Mouse (Mus musculus) CH12.LX (cell line): Measurements from ENCODE around the gene Gm11077. TPM values are rescaled to one million over a fixed set of nuclear protein-coding genes. Genes with fewer than 3 reads are reported as not detected.

ENCODE experiments used
- DNase-seq: peaks from one replicate; pipeline ENCODE4 v3.0.0-alpha.2; 2013; ENCODE audit errors: extremely low read depth
- H3K27ac ChIP-seq: 2 replicates; pipeline ENCODE4 v1.5.1; 2012; ENCODE audit warnings: low read depth, mild to moderate bottlenecking, control low read depth, moderate library complexity; ENCODE audit not compliant: insufficient read depth
- H3K27me3 ChIP-seq: replicated peaks from 2 replicates; pipeline ENCODE3; 2012; ENCODE audit warnings: inconsistent platforms
- H3K36me3 ChIP-seq, 2 experiments: replicated peaks in 1 of 2; 2 replicates each; pipeline versions ENCODE3 to v1.6.1; 2012; ENCODE audit warnings: inconsistent platforms in 1 of 2, low read length in 1 of 2, mild to moderate bottlenecking in 1 of 2, mixed read lengths in 1 of 2, moderate library complexity in 1 of 2; ENCODE audit not compliant: control insufficient read depth in 1 of 2, insufficient read depth in 1 of 2
- H3K4me1 ChIP-seq, 2 experiments: 2 replicates each; pipeline ENCODE4 v1.6.1; 2012; ENCODE audit warnings: inconsistent platforms in 1 of 2, moderate library complexity in 1 of 2; ENCODE audit not compliant: insufficient read depth in 2 of 2, control insufficient read depth in 1 of 2
- H3K4me2 ChIP-seq: 2 replicates; pipeline ENCODE4 v1.6.1; 2012; ENCODE audit warnings: low read depth, mild to moderate bottlenecking, control low read depth; ENCODE audit not compliant: poor library complexity, insufficient read depth, severe bottlenecking
- H3K4me3 ChIP-seq, 3 experiments: fragments of 150-350 bp in 1 of 3; sonication (generic) in 1 of 3; replicated peaks in 1 of 3; 2 replicates each; pipeline versions ENCODE3 to v1.5.1; 2011 to 2012; ENCODE audit warnings: low read depth in 2 of 3, low read length in 2 of 3, mild to moderate bottlenecking in 2 of 3, moderate library complexity in 2 of 3, control low read depth in 1 of 3, improper control_type of control experiment in 1 of 3, inconsistent platforms in 1 of 3, mixed read lengths in 1 of 3; ENCODE audit not compliant: poor library complexity in 1 of 3
- H3K79me2 ChIP-seq: replicated peaks from 2 replicates; pipeline ENCODE4 v1.6.1; 2012; ENCODE audit warnings: mild to moderate bottlenecking, moderate library complexity; ENCODE audit not compliant: control insufficient read depth, poor library complexity, insufficient read depth, severe bottlenecking; ENCODE audit errors: extremely low read depth
- H3K9ac ChIP-seq: 2 replicates; pipeline ENCODE4 v1.6.1; 2012; ENCODE audit warnings: low read depth, mild to moderate bottlenecking, control low read depth, moderate library complexity; ENCODE audit not compliant: insufficient read depth
- H3K9me3 ChIP-seq: replicated peaks from 2 replicates; pipeline ENCODE3; 2012; ENCODE audit warnings: low read length, inconsistent platforms, mixed read lengths
- BHLHE40 ChIP-seq: IDR thresholded peaks from 2 replicates; pipeline ENCODE4 v1.6.1; 2011; ENCODE audit warnings: mild to moderate bottlenecking, low read depth, low read length, improper control_type of control experiment
- CHD2 ChIP-seq: IDR thresholded peaks from 2 replicates; pipeline ENCODE4 v1.6.1; 2011; ENCODE audit warnings: low read length, improper control_type of control experiment
- ELF1 ChIP-seq: IDR thresholded peaks from 2 replicates; pipeline ENCODE4 v1.6.1; 2014; ENCODE audit warnings: low read depth, mild to moderate bottlenecking, inconsistent platforms, low read length, improper control_type of control experiment
- GABPA ChIP-seq: IDR thresholded peaks from 2 replicates; pipeline ENCODE4 v1.6.1; 2012; ENCODE audit warnings: low read depth, low read length, improper control_type of control experiment, inconsistent platforms; ENCODE audit not compliant: insufficient replicate concordance
- HCFC1 ChIP-seq: IDR thresholded peaks from 2 replicates; pipeline ENCODE4 v1.6.1; 2012; ENCODE audit warnings: low read depth, mild to moderate bottlenecking, inconsistent platforms, low read length, improper control_type of control experiment
- JUN ChIP-seq: IDR thresholded peaks from 2 replicates; pipeline ENCODE4 v1.6.1; 2011; ENCODE audit warnings: low read depth, mild to moderate bottlenecking, low read length, improper control_type of control experiment, moderate library complexity; ENCODE audit not compliant: insufficient read depth
- JUND ChIP-seq: conservative IDR thresholded peaks from 2 replicates; pipeline ENCODE4 v1.6.1; 2011; ENCODE audit warnings: low read depth, low read length, improper control_type of control experiment
- KAT2A ChIP-seq: IDR thresholded peaks from 2 replicates; pipeline ENCODE4 v1.6.1; 2012; ENCODE audit warnings: low read length, improper control_type of control experiment, inconsistent platforms; ENCODE audit not compliant: insufficient replicate concordance
- MAFK ChIP-seq: IDR thresholded peaks from 2 replicates; pipeline ENCODE4 v1.6.1; 2011; ENCODE audit warnings: low read length, improper control_type of control experiment; ENCODE audit not compliant: insufficient replicate concordance
- MAZ ChIP-seq: IDR thresholded peaks from 2 replicates; pipeline ENCODE4 v1.6.1; 2012; ENCODE audit warnings: low read depth, mild to moderate bottlenecking, inconsistent platforms, low read length, improper control_type of control experiment, moderate library complexity
- MYC ChIP-seq: IDR thresholded peaks from 2 replicates; pipeline ENCODE4 v1.6.1; 2011; ENCODE audit warnings: low read depth, mild to moderate bottlenecking, improper control_type of control experiment, low read length
- NELFE ChIP-seq: IDR thresholded peaks from 2 replicates; pipeline ENCODE4 v1.6.1; 2011; ENCODE audit warnings: low read depth, low read length, improper control_type of control experiment
- POLR2A ChIP-seq: IDR thresholded peaks from 2 replicates; pipeline ENCODE4 v1.6.1; 2011; ENCODE audit warnings: low read depth, mild to moderate bottlenecking, improper control_type of control experiment, low read length
- POLR2AphosphoS2 ChIP-seq: IDR thresholded peaks from 2 replicates; pipeline ENCODE4 v1.6.1; 2011; ENCODE audit warnings: low read depth, low read length, improper control_type of control experiment
- RAD21 ChIP-seq: IDR thresholded peaks from 2 replicates; pipeline ENCODE4 v1.6.1; 2011; ENCODE audit warnings: low read depth, mild to moderate bottlenecking, low read length, improper control_type of control experiment, moderate library complexity
- RCOR1 ChIP-seq: conservative IDR thresholded peaks from 2 replicates; pipeline ENCODE4 v1.6.1; 2012; ENCODE audit warnings: low read depth, mild to moderate bottlenecking, inconsistent platforms, low read length, improper control_type of control experiment
- SIN3A ChIP-seq: IDR thresholded peaks from 2 replicates; pipeline ENCODE4 v1.6.1; 2012; ENCODE audit warnings: low read length, improper control_type of control experiment, inconsistent platforms
- SMC3 ChIP-seq: IDR thresholded peaks from 2 replicates; pipeline ENCODE4 v1.6.1; 2011; ENCODE audit warnings: low read depth, low read length, improper control_type of control experiment
- TCF12 ChIP-seq: IDR thresholded peaks from 2 replicates; pipeline ENCODE4 v1.6.1; 2014; ENCODE audit warnings: low read depth, mild to moderate bottlenecking, inconsistent platforms, low read length, improper control_type of control experiment
- UBTF ChIP-seq: IDR thresholded peaks from 2 replicates; pipeline ENCODE4 v1.6.1; 2012; ENCODE audit warnings: low read depth, mild to moderate bottlenecking, inconsistent platforms, low read length, improper control_type of control experiment, moderate library complexity
- USF1 ChIP-seq: IDR thresholded peaks from 2 replicates; pipeline ENCODE4 v1.6.1; 2014; ENCODE audit warnings: low read depth, mild to moderate bottlenecking, inconsistent platforms, low read length, improper control_type of control experiment
- USF2 ChIP-seq: conservative IDR thresholded peaks from 2 replicates; pipeline ENCODE4 v1.6.1; 2011; ENCODE audit warnings: low read depth, low read length, improper control_type of control experiment
- ZC3H11A ChIP-seq: IDR thresholded peaks from 2 replicates; pipeline ENCODE4 v1.6.1; 2012; ENCODE audit warnings: low read depth, mild to moderate bottlenecking, inconsistent platforms, low read length, improper control_type of control experiment
- ZMIZ1 ChIP-seq: IDR thresholded peaks from 2 replicates; pipeline ENCODE4 v1.6.1; 2012; ENCODE audit warnings: low read depth, mild to moderate bottlenecking, inconsistent platforms, low read length, improper control_type of control experiment
- dilution Hi-C: fragments of 300-500 bp; cut with MboI; formaldehyde crosslinking; loops from 2 replicates; pipeline ENCODE4 v1.14.3; 2020; ENCODE audit warnings: low sequenced_read_pairs; ENCODE audit not compliant: extremely low pct_unique_long_range_greater_than_20kb, extremely low pct_ligation_motif_present
- in situ Hi-C: fragments of 300-500 bp; cut with MboI; formaldehyde crosslinking; loops from 3 replicates; pipeline ENCODE4 v1.14.3; 2019; ENCODE audit warnings: low sequenced_read_pairs, low pct_ligation_motif_present, low pct_unique_long_range_greater_than_20kb, mixed read lengths
- polyA plus RNA-seq: library from polyadenylated mRNA; unstranded; fragments of >175 nt; gene quantifications from 2 replicates; pipeline ENCODE4 v1.2.1, GENCODE M21; 2012; ENCODE audit warnings: low read depth; ENCODE audit not compliant: insufficient read length
- total RNA-seq, 2 experiments: library from RNA; depleted of rRNA; stranded (reverse); fragments of 300-350 nt in 1 of 2; fragments of >200 nt in 1 of 2; gene quantifications; 2 replicates each; pipeline ENCODE4 v1.2.3; 2012 to 2014

Gene Gm11077
- total and polyA plus RNA-seq, 3 experiments = not detected

- Histone ChIP-seq H3K27ac (no peak overlapping the region), H3K79me2 (no peaks in the 10 kb centered on the region), H3K4me3 (no peak overlapping the region), H3K9me3 (peaks cover 4% of the 10 kb centered on the region), H3K4me1 (no peaks in the 10 kb centered on the region), H3K9ac (no peak overlapping the region), H3K36me3 (no peaks in the 10 kb centered on the region), H3K4me2 (no peak overlapping the region), H3K27me3 (no peaks in the 10 kb centered on the region)
- in situ Hi-C loops = no loop called here
- dilution Hi-C loops = no loop called here
- no peak for TF ChIP-seq JUND
- no peak for TF ChIP-seq UBTF
- no peak for TF ChIP-seq SIN3A
- TF ChIP-seq MYC = no peak
- no peak for TF ChIP-seq GABPA
- no peak for TF ChIP-seq RCOR1
- TF ChIP-seq JUN = no peak
- no peak for TF ChIP-seq CHD2
- no peak for TF ChIP-seq BHLHE40
- no peak for TF ChIP-seq POLR2A
- no peak for TF ChIP-seq POLR2AphosphoS2
- no peak for TF ChIP-seq ZMIZ1
- TF ChIP-seq SMC3 = no peak
- no peak for TF ChIP-seq KAT2A
- TF ChIP-seq USF1 = no peak
- no peak for DNase-seq
These were observed 30.5 kb upstream of the Gm11077 start for GRCm38 (mm10) chr6:140698596-140698995.

GRCm38 (mm10) chr6:140701259-140701658 is 27.8 kb upstream of the Gm11077 start:
- in situ Hi-C loops = no loop called here
- no peak overlapping the region for H3K4me3 ChIP-seq

More at GRCm38 (mm10) chr6:140701259-140701658, 27.8 kb upstream of the Gm11077 start:
- no peak overlapping the region for H3K27ac ChIP-seq
- H3K4me1 ChIP-seq = no peaks in the 10 kb centered on the region
- H3K36me3 ChIP-seq = no peaks in the 10 kb centered on the region
- H3K4me2 ChIP-seq = no peak overlapping the region
- dilution Hi-C loops = no loop called here
- H3K27me3 ChIP-seq = no peaks in the 10 kb centered on the region
- H3K79me2 ChIP-seq = no peaks in the 10 kb centered on the region
- no peak overlapping the region for H3K9ac ChIP-seq
- TF ChIP-seq ZC3H11A (no peak), BHLHE40 (no peak), TCF12 (no peak), NELFE (no peak), ELF1 (no peak), HCFC1 (no peak), MAFK (no peak), RAD21 (no peak), MAZ (no peak), USF2 (no peak)
- DNase-seq = no peak
- peaks cover 8% of the 10 kb centered on the region for H3K9me3 ChIP-seq
